Mouse (Mus musculus) right cerebral cortex, postnatal 4 days (tissue): ENCODE measurements around the gene Gm20431.

Experiments
- DNase-seq: peaks from one replicate; pipeline ENCODE4 v3.0.0-alpha.2; 2022

Gm20431 gene

DNA sequence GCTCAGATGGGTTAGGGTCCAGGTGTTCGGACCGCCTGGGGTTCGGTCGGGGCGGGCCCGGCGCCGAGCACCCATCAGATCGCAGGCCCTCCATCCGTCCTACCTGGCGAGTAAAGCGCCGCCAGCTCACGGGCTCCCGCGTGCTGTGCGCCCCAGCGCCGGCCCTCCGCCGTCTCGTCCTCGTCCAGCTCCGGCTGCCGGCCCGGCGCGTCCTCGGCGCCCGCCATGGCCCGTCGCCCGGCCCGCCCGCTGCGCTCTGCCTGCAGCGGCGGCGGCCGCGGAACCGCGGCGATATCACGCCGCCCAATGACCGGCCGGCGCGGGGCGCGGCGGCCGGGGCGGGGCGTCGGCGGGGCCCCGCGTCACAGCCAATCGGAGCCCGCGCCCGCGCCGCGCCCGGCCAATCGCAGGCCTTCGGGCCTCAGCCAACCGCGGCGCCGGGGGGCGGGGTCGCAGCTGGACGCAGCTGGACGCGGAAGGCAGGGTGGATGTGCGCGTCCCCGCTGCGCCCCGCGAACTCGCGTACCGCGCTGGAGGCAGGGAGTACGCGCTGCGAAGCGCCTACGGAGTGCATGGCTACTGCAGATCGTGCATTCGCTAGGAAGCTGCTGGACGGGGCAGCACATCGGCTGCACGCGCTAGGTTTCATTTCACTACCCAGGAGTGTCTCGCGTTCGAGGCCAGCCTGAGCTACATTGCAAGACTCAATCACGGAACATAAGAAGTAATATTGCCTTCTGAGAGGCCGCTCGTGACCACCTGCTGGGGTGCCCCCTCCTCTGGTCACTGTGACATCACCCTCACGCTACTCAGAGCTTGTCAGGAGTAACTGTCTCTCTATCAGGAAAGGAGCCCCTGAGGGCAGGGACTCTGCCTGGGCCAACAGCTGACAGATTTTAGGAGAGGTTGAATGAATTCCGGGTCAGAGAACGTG, at the start of gene Gm20431:
Gm20431 (minus strand) TSS at position 227 of the 934 bp plus-strand sequence.
- DNase-seq = peak; percentile 97

- no peak for DNase-seq
These were observed 49.3 kb upstream of the Gm20431 start for GRCm38 (mm10) chr2:167710574-167710973.

DNA sequence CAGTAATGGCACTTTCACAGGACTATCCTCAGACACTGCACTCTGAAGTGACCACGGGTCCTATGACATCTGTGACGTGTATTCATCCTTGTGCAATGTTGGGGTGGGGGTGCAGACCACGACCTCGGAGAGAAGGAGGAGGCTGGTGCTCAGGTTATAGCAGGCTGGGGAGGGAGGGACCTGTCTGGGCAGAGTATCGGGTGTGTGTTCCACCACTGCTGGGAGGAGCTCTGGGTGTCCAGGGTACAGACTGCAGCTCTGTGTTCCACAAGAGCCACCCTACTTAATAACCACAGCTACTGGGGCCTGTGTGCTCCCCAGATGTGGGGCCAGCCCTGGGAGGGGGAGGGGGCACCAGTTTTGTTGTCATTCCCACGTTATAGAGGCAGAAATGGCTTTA, 48.7 kb upstream of the Gm20431 start:
- no peak for DNase-seq

GRCm38 (mm10) chr2:167708373-167708772, 47.1 kb upstream of the Gm20431 start:
- DNase-seq = no peak

DNA sequence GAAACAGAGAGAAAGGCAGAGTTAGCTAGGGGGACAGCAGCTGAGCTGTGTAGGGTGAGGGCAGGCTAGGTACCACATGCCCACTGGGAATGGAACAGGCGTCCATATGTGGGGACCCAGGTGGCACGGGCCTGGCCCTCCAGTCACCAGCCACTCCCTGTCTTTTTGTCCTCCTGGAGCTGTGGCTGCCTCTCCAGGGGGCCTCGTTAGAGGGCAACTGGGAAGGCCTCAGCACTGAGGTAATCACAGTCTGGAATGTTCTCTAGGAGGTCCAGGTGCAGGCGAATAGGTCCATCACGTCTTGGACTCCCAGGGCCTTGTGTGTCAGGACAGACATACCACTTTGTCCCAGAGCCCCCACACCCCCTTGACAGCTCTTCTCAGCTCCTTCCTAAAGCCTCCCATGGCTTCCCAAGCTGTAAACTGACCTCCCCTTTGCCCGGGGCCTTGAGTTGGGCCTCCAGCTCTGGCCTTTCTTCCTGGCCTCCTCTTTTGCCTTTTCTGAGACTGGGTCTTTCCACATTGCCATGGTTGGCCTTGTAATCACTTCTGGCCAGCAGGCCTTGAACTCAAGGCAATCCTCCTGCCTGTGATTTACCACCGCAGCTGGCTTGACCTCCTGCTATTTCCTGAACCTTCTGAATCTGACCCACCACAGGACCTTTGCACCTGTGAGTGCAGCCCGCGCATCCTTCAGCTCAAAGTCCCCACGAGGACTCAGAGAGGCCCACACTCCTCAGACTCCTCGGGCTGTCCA, 45.1 kb upstream of the Gm20431 start:
- no peak for DNase-seq

DNA sequence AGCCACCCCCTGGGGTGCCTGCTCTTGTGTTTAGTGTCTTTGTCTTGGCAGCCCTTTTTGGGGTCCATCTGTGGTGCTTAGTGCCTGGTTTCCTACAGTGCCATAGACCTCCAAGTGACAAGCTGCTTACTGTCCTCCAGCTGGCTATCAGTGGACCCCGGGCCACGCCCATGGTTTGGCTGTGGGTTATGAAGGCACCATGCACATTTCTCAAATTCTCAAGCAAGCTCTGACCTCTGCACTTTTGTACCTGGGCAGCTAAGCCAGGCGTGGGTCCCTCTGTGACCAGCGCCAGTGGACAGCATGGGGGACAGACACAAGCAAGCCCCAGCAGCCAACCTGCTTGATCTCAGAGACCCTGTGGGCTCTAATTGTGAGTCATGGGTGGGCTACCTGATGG, 43.1 kb upstream of the Gm20431 start:
- no peak for DNase-seq

- DNase-seq = no peak
These were observed 40.8 kb upstream of the Gm20431 start for GRCm38 (mm10) chr2:167702126-167702525.

DNA sequence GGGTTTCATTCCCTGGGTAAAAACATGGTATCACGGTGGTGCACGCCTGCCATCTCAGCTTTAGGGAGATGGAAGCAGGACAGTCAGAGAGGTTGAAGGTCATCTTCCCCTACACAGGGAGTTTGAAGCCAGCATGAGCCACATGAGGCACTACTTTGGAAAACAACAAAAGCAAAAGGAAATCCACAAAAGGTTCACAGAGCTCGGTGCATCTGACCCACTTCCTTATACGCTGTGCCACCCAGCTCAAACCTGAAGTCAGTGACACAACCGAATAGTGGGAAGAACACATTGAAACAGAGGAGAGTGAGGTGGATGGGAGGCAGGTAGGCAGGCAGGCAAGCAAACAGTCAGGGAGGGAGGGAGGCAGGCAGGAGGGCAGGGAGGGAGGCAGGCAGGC, 40.2 kb upstream of the Gm20431 start:
- no peak for DNase-seq

GRCm38 (mm10) chr2:167700018-167700417, 38.7 kb upstream of the Gm20431 start:
- DNase-seq = no peak

DNA sequence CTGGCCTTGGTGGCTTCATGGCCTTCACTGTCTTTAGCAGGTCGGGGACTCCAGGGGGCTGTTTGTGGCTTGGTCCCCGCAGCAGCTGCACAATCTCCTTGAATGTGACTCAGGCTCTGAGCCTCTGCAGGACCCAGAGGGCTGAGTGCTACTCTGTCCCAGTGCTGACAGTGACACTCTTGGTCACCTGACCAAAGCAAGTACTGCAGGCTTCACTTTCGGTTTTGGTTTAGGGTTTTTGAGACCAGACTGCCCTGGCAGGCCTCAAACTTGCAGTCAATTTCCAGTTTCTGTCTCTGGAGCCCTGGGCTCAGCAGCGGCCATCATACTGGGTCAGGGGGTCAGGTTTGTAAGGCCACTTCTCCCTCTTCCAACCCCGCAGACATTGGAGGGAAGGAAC, 36.6 kb upstream of the Gm20431 start:
- no peak for DNase-seq

- no peak for DNase-seq
These were observed 34.8 kb upstream of the Gm20431 start for GRCm38 (mm10) chr2:167696143-167696542.

DNA sequence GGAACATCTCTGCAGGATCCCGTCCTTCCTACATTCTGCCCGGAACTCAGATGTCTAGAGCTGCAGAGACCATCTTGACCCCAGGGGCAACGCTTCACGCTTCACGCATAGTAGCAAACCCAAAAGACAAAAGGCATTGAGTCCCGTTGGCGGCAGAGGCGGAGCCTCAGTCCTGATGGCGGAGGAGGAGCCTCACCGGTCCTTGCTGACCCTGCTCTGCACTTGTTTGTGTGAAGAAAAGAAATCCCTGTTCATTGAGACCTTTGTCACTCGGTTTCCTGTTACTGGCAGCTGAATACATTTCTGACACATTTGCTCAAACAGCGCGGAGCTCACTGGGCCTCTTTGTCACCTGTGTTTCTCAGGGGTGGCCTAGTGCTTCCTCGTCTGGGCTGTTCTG, 34.2 kb upstream of the Gm20431 start:
- DNase-seq = no peak

DNA sequence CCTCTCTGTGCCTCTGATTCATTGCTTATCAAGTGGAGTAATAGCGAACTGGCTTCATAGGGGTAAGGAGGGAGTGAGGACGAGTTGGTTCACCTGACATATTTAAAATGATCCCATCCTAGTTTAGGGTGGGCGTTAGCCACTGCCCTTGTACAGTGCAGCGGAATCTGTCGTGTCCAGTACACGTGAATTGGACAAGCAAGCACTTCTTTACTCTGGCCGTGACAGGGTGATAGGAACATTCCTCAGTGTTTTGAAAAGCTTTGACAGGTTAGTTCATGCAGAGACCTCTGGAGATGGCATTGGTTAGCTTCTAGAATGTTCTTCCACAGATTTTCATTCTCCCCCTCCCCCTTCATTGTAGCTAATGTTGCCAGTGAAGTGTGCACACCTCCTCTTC, 33.7 kb upstream of the Gm20431 start:
- no peak for DNase-seq

DNA sequence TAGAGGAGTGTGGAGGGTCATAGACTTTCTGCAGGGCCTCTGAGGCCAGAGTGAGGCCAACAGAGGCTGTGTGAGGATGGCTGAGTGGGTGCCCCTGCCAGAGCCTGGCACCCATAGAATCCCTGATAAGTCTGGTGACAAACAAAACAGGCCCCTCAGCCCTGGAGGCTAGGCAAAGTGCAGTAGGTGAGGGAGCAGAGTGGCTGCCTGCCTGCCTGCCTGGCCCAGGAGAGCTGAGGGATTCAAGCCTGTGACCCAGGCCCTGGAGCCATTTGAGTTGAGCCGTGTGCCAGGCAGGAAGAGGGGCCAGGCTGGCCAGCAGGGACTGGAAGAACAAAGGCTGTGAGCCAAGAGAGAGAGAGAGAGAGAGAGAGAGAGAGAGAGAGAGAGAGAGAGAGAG, 32.9 kb upstream of the Gm20431 start:
- no peak for DNase-seq

DNA sequence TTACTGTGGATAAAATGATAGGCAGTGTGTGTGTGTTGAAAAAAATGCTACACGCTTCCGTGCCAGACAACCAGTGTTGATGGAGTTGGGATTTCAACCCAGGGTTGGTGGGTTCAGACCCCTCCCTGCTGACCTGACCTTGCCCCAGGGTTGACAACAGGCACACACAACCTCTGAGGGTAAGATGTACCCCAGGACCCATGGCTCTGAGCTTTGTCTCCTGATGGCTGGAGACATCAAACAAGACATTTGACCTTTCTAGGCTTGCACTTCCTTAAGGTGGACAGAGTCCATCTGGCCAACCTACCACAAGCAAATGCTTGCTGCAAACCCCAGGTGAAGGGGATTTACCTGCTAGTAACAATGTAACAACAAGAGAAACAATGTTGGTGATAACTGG, 32.2 kb upstream of the Gm20431 start:
- DNase-seq = no peak

DNA sequence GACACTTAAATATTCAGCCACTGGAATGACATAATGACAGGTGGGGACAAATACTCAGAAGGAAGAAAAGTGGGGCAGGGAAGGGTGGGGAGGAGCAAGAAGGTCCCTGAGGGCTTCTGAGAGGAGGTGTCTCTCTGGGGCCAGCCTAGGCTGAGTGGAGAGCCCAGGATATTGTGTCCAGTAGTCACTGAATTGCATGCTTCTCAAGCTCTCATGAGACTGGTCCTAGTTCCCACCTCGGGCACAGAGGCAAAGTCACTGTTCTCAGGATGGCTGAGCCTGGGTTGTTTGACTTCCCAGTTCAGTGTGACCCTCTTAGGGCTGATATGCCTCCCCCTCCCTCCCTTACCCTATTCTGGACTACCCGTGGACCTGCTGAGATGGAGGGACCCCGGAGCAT, 31.5 kb upstream of the Gm20431 start:
- no peak for DNase-seq

GRCm38 (mm10) chr2:167691871-167692661, 30.8 kb upstream of the Gm20431 start:
- no peak for DNase-seq

DNA sequence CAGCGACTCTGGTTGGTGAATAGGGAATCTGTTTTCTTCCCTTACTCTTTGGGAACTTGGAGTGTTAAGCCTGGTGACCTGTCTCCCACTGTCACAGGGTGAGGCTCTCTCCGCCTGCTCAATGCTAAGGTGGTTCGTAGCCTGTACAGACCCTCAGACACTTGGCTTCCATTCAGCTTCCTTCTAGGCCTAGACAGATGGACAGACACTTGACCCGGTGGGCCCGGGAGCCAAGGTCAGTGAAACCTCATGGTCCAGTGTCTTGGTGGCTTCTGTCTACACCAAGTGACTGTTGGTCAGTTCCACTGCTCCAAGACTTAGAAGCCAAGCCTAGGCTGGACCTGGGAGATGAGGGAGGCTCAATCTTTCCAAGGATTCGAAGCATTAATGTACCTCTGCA, 30.1 kb upstream of the Gm20431 start:
- DNase-seq = no peak

DNA sequence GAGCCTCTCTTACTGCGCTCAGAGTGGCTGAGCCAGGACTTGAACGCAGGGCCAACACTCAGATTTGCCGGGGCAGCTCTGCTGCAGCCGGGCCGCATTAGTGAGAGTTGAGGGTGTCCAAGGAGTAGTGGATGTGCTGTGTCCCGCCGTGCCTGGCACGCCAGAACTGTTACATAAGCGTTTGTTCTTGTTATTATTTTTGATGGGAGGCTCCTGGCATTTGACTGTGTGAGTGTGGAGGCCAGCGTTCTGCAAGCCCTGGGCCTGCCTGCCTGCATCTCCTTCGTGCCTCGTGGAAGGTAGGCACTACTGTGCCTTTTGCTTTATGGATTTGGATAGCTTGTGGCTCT, 29.6 kb upstream of the Gm20431 start:
- DNase-seq = no peak

DNA sequence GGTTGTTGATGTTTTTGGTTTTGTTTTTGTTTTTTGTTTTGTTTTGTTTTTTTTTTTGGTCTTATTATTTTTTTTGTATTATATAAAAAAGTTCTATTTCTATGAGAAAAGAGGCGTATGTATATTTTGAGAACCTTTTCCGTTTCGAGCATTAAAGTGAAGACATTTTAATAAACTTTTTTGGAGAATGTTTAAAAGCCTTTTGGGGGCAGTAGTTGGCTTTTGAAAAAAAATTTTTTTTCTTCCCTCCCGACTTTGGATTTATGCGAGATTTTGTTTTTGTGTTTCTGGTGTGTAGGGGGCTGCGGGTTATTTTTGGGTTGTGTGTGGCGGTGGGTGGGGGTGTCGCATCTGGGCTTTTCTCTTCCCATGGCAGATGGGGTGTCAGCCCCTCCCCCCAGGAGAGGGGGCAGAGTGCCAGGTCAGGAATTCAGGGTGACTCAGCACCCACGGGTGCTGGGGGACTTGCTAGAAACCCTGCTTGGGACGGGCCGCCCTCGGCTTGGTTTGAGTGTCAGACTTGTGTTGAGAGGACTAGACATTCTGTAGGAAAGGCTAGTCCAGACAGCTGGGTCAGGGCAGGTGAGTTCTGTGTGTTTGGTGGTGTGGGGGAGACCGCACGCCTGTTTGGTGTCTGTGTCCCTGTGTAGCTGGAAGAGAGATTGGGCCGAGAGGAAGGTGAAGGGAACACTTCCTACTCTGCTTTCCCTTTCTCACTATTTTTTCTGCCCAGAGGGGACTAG, 29.1 kb upstream of the Gm20431 start:
- DNase-seq = peak; percentile 37

DNA sequence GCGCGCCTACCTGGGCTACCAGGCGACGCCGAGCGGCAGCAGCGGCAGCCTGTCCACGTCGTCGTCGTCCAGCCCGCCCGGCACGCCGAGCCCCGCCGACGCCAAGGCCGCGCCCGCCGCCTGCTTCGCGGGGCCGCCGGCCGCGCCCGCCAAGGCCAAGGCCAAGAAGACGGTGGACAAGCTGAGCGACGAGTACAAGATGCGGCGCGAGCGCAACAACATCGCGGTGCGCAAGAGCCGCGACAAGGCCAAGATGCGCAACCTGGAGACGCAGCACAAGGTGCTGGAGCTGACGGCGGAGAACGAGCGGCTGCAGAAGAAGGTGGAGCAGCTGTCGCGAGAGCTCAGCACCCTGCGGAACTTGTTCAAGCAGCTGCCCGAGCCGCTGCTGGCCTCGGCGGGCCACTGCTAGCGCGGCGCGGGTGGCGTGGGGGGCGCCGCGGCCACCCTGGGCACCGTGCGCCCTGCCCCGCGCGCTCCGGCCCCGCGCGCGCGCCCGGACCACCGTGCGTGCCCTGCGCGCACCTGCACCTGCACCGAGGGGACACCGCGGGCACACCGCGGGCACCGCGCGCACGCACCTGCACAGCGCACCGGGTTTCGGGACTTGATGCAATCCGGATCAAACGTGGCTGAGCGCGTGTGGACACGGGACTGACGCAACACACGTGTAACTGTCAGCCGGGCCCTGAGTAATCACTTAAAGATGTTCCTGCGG, 28.4 kb upstream of the Gm20431 start, which contains the start of gene Tmem189:
Tmem189 (minus strand) TSS at position 322 of the 718 bp plus-strand sequence.
- DNase-seq = peak; percentile 34
